Mouse (Mus musculus): ENCODE results near the gene Cmbl. TPM values are rescaled to one million over a fixed set of nuclear protein-coding genes. Genes with fewer than 3 reads are reported as not detected.

Gene Cmbl
- polyA plus RNA-seq, 1 experiment from 2014 or later, result 12.8 TPM

GRCm38 (mm10) chr15:31617261-31617660, 52.1 kb downstream of the Cmbl start:
- WGBS, result 92% methylated on average over 9 of the region's 9 CpGs
- no peak for ATAC-seq
- H3K9me3 ChIP-seq (replicated peaks; ENCODE audit: control insufficient read depth, low read length, poor library complexity, severe bottlenecking), result no peaks in the 10 kb centered on the region
- no peak overlapping the region for H3K4me3 ChIP-seq (ENCODE audit: low read depth, low read length)
- no peak overlapping the region for H3K9ac ChIP-seq (ENCODE audit: low read depth, low read length)
- no peaks in the 10 kb centered on the region for H3K4me1 ChIP-seq (ENCODE audit: control insufficient read depth, insufficient read depth, low read length)
- H3K27ac ChIP-seq (ENCODE audit: low read length), result no peak overlapping the region
- H3K27me3 ChIP-seq (ENCODE audit: control insufficient read depth, insufficient read depth, low read depth, low read length), result no peaks in the 10 kb centered on the region
- H3K4me2 ChIP-seq (ENCODE audit: low read length), result no peak overlapping the region
- 0 out of 2 replicates have a peak, but pooled peaks cover 3% of the 10 kb centered on the region for H3K36me3 ChIP-seq (ENCODE audit: control insufficient read depth, insufficient read depth, low read length)

GRCm38 (mm10) chr15:31619521-31619920, 54.3 kb downstream of the Cmbl start:
- H3K9me3 ChIP-seq (replicated peaks; ENCODE audit: control insufficient read depth, low read length, poor library complexity, severe bottlenecking), result no peaks in the 10 kb centered on the region
- 97% methylated on average over 8 of the region's 8 CpGs for WGBS
- no peak for ATAC-seq

DNA sequence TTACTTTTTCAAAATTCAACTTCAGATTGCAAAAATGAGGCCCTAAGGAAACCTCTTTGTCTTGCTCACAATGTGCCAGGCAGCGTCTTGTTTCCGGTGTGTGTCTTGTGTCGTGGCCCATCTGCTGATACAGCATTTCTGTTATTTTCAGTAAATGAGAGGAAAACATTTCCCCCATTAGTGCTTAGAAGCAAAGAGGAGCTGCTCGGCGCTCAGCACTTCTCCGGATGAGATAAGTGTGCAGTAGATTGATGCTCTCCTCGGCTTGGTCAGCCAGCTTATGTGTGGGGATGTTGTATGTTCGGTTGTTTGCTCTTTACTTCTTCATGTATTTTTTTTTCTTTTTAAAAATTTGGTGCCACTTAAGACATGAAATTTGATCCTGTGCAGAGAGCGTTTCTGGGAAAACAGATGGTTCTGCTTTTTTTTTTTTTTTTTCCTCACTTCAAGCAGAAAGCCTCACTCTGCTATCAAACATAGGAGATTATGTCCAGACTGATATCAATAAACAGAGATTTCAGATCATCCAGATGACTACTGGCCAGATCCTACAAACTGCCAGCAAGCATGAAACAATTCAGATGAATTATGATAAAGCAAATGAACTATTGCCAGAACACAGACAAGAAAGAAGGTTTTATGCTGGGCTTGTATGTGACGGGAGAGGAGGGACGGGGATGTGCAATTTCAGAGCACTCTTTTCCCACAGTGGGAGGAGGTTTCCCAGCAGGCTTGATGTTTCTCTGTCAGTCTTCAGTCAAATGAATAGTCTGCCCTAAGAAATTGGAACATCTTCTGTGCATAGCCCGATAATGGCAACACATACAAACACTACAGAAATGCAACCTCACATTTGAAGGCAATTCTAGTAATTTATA, 62.3 kb downstream of the Cmbl start:
- Histone ChIP-seq H3K36me3 (ENCODE audit: control insufficient read depth, insufficient read depth, low read length) (no peaks in the 10 kb centered on the region), H3K4me1 (ENCODE audit: control insufficient read depth, insufficient read depth, low read length) (peaks cover 4% of the 10 kb centered on the region), H3K27ac (ENCODE audit: low read length) (0 out of 2 replicates have a peak overlapping the region, but pooled peaks have one; percentile 53), H3K4me2 (ENCODE audit: low read length) (no peak overlapping the region), H3K27me3 (ENCODE audit: control insufficient read depth, insufficient read depth, low read depth, low read length) (no peaks in the 10 kb centered on the region), H3K9me3 (replicated peaks; ENCODE audit: control insufficient read depth, low read length, poor library complexity, severe bottlenecking) (no peaks in the 10 kb centered on the region), H3K4me3 (ENCODE audit: low read depth, low read length) (no peak overlapping the region), H3K9ac (ENCODE audit: low read depth, low read length) (no peak overlapping the region)
- ATAC-seq, result no peak
- WGBS, result 53% methylated on average over 12 of the region's 12 CpGs

More at GRCm38 (mm10) chr15:31619521-31619920, 54.3 kb downstream of the Cmbl start:
- Histone ChIP-seq H3K9ac (ENCODE audit: low read depth, low read length) (no peak overlapping the region), H3K36me3 (ENCODE audit: control insufficient read depth, insufficient read depth, low read length) (0 out of 2 replicates have a peak, but pooled peaks cover 3% of the 10 kb centered on the region), H3K4me3 (ENCODE audit: low read depth, low read length) (no peak overlapping the region), H3K4me2 (ENCODE audit: low read length) (no peak overlapping the region), H3K27me3 (ENCODE audit: control insufficient read depth, insufficient read depth, low read depth, low read length) (no peaks in the 10 kb centered on the region), H3K4me1 (ENCODE audit: control insufficient read depth, insufficient read depth, low read length) (no peaks in the 10 kb centered on the region), H3K27ac (ENCODE audit: low read length) (no peak overlapping the region)

DNA sequence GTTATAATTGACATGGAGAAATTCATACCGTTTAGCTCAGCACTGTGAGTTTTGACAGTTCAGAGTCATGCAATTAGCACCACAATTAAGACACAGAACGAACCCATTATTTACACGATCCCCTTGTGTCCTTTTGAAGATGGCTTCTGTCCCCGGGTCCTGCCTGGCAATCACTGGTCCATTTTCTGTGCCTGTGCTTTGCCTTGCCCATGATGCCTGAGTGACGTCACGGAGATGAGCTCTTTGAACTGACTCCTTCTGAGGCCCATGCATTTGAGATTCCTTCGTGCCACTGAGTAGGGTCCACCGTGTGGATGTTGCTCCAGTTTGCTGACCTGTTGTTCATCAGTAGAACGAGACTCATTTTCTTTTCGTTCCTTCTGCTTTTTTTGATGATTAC, 63.0 kb downstream of the Cmbl start:
- H3K27me3 ChIP-seq (ENCODE audit: control insufficient read depth, insufficient read depth, low read depth, low read length), result no peaks in the 10 kb centered on the region
- H3K9ac ChIP-seq (ENCODE audit: low read depth, low read length), result no peak overlapping the region
- 64% methylated on average over 10 of the region's 10 CpGs for WGBS
- H3K9me3 ChIP-seq (replicated peaks; ENCODE audit: control insufficient read depth, low read length, poor library complexity, severe bottlenecking), result no peaks in the 10 kb centered on the region
- H3K27ac ChIP-seq (ENCODE audit: low read length), result no peak overlapping the region
- no peak overlapping the region for H3K4me2 ChIP-seq (ENCODE audit: low read length)
- H3K36me3 ChIP-seq (ENCODE audit: control insufficient read depth, insufficient read depth, low read length), result no peaks in the 10 kb centered on the region
- H3K4me1 ChIP-seq (ENCODE audit: control insufficient read depth, insufficient read depth, low read length), result peaks cover 4% of the 10 kb centered on the region
- ATAC-seq, result no peak
- no peak overlapping the region for H3K4me3 ChIP-seq (ENCODE audit: low read depth, low read length)

- 88% methylated on average over 3 of the region's 3 CpGs for WGBS
- Histone ChIP-seq H3K9ac (ENCODE audit: low read depth, low read length) (no peak overlapping the region), H3K4me3 (ENCODE audit: low read depth, low read length) (no peak overlapping the region), H3K4me1 (ENCODE audit: control insufficient read depth, insufficient read depth, low read length) (peaks cover 4% of the 10 kb centered on the region), H3K27me3 (ENCODE audit: control insufficient read depth, insufficient read depth, low read depth, low read length) (no peaks in the 10 kb centered on the region), H3K27ac (ENCODE audit: low read length) (no peak overlapping the region), H3K9me3 (replicated peaks; ENCODE audit: control insufficient read depth, low read length, poor library complexity, severe bottlenecking) (no peaks in the 10 kb centered on the region), H3K36me3 (ENCODE audit: control insufficient read depth, insufficient read depth, low read length) (no peaks in the 10 kb centered on the region), H3K4me2 (ENCODE audit: low read length) (no peak overlapping the region)
- ATAC-seq, result no peak
Observed at GRCm38 (mm10) chr15:31629556-31629955, 64.4 kb downstream of the Cmbl start.

DNA sequence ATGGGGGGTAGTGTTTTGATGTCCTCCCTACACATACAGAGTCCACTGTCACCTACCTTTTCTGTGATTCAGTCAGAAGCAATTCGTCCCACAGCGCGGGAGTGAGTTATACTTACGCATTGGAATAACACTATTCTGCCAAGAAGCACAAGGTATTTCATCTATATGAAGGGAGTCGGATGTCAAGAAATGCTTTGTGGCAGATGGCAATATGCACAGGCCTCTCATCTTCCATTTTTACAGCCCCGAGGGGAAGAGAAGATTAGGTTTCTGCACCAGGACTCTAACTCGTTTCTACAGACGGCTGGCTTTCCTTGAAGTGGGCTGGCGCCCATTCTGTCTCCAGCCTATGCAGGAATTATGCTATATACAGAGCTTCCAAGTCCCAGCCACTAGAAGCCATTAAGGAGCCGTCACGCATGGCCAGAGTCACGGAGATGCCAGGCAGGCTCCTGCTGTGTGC, 66.2 kb downstream of the Cmbl start:
- peak; percentile 43; the same call in 1 of the 2 replicates for ATAC-seq
- no peak overlapping the region for H3K27ac ChIP-seq (ENCODE audit: low read length)
- WGBS, result 69% methylated on average over 12 of the region's 12 CpGs

DNA sequence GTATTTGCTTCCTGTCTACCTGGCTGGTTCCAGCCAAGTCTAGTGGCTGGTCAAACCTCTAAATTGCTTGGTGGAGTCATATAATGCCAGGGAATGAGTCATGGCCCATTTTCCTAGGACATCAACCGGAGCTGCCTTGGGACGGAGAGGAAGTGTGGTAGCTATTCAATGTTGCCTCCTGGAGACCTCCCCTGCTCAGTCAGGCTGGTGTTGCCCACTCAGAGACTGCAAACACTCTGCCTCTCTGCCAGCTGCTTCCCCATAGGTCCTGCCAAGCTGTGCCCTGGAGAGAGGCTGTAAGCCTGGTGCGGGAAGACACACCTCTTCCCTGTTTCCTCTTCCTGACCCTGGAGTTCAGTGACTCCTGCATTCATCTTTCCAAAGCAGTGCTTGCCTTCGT, 67.3 kb downstream of the Cmbl start:
- Histone ChIP-seq H3K4me1 (ENCODE audit: control insufficient read depth, insufficient read depth, low read length) (peaks cover 4% of the 10 kb centered on the region), H3K27ac (ENCODE audit: low read length) (no peak overlapping the region), H3K27me3 (ENCODE audit: control insufficient read depth, insufficient read depth, low read depth, low read length) (no peaks in the 10 kb centered on the region), H3K4me3 (ENCODE audit: low read depth, low read length) (no peak overlapping the region), H3K9me3 (replicated peaks; ENCODE audit: control insufficient read depth, low read length, poor library complexity, severe bottlenecking) (no peaks in the 10 kb centered on the region), H3K9ac (ENCODE audit: low read depth, low read length) (no peak overlapping the region), H3K36me3 (ENCODE audit: control insufficient read depth, insufficient read depth, low read length) (no peaks in the 10 kb centered on the region), H3K4me2 (ENCODE audit: low read length) (no peak overlapping the region)
- no peak for ATAC-seq
- 92% methylated on average over 4 of the region's 4 CpGs for WGBS

More for the DNA sequence above, 66.2 kb downstream of the Cmbl start:
- Histone ChIP-seq H3K36me3 (ENCODE audit: control insufficient read depth, insufficient read depth, low read length) (no peaks in the 10 kb centered on the region), H3K4me2 (ENCODE audit: low read length) (no peak overlapping the region), H3K9ac (ENCODE audit: low read depth, low read length) (no peak overlapping the region), H3K4me3 (ENCODE audit: low read depth, low read length) (no peak overlapping the region), H3K4me1 (ENCODE audit: control insufficient read depth, insufficient read depth, low read length) (peaks cover 4% of the 10 kb centered on the region), H3K9me3 (replicated peaks; ENCODE audit: control insufficient read depth, low read length, poor library complexity, severe bottlenecking) (no peaks in the 10 kb centered on the region), H3K27me3 (ENCODE audit: control insufficient read depth, insufficient read depth, low read depth, low read length) (no peaks in the 10 kb centered on the region)

DNA sequence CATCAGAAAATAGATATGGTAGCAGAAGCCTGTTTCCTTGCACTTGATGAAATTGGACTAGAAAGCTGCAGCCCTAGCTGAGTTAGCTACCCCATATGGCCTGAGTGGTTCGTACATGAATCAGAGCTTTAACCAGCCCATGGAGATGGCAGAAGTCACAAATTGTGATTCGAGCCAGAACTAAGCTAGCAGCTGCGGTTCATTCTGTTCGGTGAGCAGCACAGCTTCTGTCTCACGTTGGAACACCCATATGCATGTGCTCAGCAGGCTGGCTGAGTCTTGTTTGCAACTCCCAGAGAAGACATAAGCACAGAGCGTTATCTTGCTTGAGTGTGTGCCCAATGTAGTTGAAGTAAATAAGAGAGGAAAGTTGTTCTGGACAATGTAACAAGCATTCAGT, 69.4 kb downstream of the Cmbl start:
- ATAC-seq, result no peak
- 88% methylated on average over 6 of the region's 6 CpGs for WGBS
- Histone ChIP-seq H3K4me3 (ENCODE audit: low read depth, low read length) (no peak overlapping the region), H3K9me3 (replicated peaks; ENCODE audit: control insufficient read depth, low read length, poor library complexity, severe bottlenecking) (no peaks in the 10 kb centered on the region), H3K27me3 (ENCODE audit: control insufficient read depth, insufficient read depth, low read depth, low read length) (no peaks in the 10 kb centered on the region), H3K4me1 (ENCODE audit: control insufficient read depth, insufficient read depth, low read length) (no peaks in the 10 kb centered on the region), H3K36me3 (ENCODE audit: control insufficient read depth, insufficient read depth, low read length) (no peaks in the 10 kb centered on the region), H3K9ac (ENCODE audit: low read depth, low read length) (no peak overlapping the region), H3K4me2 (ENCODE audit: low read length) (no peak overlapping the region), H3K27ac (ENCODE audit: low read length) (no peak overlapping the region)

DNA sequence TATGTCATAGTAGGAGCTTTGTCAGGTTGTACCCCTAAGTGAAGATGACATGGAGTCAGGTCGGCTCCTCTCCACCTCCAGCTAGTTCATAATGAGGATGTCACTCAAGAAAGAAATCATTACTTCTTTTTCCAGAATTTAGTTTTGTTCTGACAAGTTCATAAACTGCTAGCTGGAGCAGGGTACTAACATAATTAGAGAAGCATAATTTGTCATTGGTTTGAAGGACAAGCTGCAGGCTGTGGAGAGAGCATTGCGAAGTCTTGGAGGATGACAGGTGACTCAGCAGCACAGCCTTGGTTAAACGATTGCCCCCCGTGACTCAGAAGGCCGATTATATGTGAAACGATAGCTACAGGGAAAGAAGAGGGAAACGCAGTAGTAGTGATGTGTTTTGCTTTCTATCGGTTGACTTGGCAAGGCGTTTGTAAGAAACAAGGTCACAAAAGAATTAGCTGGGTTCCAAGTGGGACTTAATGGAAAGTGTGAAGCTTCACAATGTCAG, 71.0 kb downstream of the Cmbl start:
- no peaks in the 10 kb centered on the region for H3K4me1 ChIP-seq (ENCODE audit: control insufficient read depth, insufficient read depth, low read length)
- no peak overlapping the region for H3K4me2 ChIP-seq (ENCODE audit: low read length)
- H3K36me3 ChIP-seq (ENCODE audit: control insufficient read depth, insufficient read depth, low read length), result no peaks in the 10 kb centered on the region
- WGBS, result 85% methylated on average over 9 of the region's 9 CpGs
- H3K27ac ChIP-seq (ENCODE audit: low read length), result no peak overlapping the region
- no peak for ATAC-seq
- H3K9me3 ChIP-seq (replicated peaks; ENCODE audit: control insufficient read depth, low read length, poor library complexity, severe bottlenecking), result no peaks in the 10 kb centered on the region
- no peaks in the 10 kb centered on the region for H3K27me3 ChIP-seq (ENCODE audit: control insufficient read depth, insufficient read depth, low read depth, low read length)
- H3K4me3 ChIP-seq (ENCODE audit: low read depth, low read length), result no peak overlapping the region
- no peak overlapping the region for H3K9ac ChIP-seq (ENCODE audit: low read depth, low read length)

All from midbrain, embryonic 16.5 days (tissue).